ENCODE assay signal across 8 mouse cellular contexts in genomic region chr11:97404761-97405190, GRCm38 (mm10). TPM values are rescaled to one million over a fixed set of nuclear protein-coding genes. Genes with fewer than 3 reads are reported as not detected.
A peak's percentile ranks its signal among the peaks of the same experiment; 100 is the strongest.
DNase-seq lines count a peak whose midpoint lies in the region; ATAC-seq and TF ChIP-seq lines count a peak whose summit lies in the region.

No protein-coding gene starts in this region.

- WGBS in lung, adult 2 months, result 2% methylated on average over 11 of the region's 11 CpGs
- WGBS in hindbrain, embryonic 11.5 days, result under 1% methylated on average over 11 of the region's 11 CpGs
- 1% methylated on average over 11 of the region's 11 CpGs for WGBS in midbrain, embryonic 11.5 days

- H3K4me1 ChIP-seq in lung, adult 2 months (ENCODE audit: control insufficient read depth, insufficient read depth, low read length), result peaks cover 7% of the 10 kb centered on the region
- H3K4me1 ChIP-seq in brown adipose tissue, adult 24 weeks (ENCODE audit: control insufficient read depth, insufficient read depth, insufficient read length, low read length), result peaks cover 11% of the 10 kb centered on the region
- peaks cover 14% of the 10 kb centered on the region for H3K4me1 ChIP-seq in hindbrain, embryonic 11.5 days (replicated peaks; ENCODE audit: control insufficient read depth, insufficient read depth, low read length)
- H3K4me1 ChIP-seq in midbrain, embryonic 11.5 days (ENCODE audit: control insufficient read depth, insufficient read depth, low read length), result peaks cover 18% of the 10 kb centered on the region

- peak overlapping the region; percentile 65 for H3K9ac ChIP-seq in hindbrain, embryonic 11.5 days (ENCODE audit: low read depth, low read length)
- peak overlapping the region; percentile 63 for H3K9ac ChIP-seq in midbrain, embryonic 11.5 days (ENCODE audit: low read length)

- peak overlapping the region; percentile 97 for H3K4me2 ChIP-seq in hindbrain, embryonic 11.5 days (replicated peaks; ENCODE audit: low read depth, low read length)
- H3K4me2 ChIP-seq in midbrain, embryonic 11.5 days, result peak overlapping the region; percentile 95

- H3K36me3 ChIP-seq in hindbrain, embryonic 11.5 days (ENCODE audit: control insufficient read depth, insufficient read depth, low read length), result no peaks in the 10 kb centered on the region
- no peaks in the 10 kb centered on the region for H3K36me3 ChIP-seq in midbrain, embryonic 11.5 days (ENCODE audit: control insufficient read depth, insufficient read depth, low read length)

- TF ChIP-seq POLR2A in lung, adult 2 months (IDR thresholded peaks at IDR 0.05; ENCODE audit: borderline replicate concordance, extremely low read depth, low read depth, low read length), result no peak

- H3K4me3 ChIP-seq in lung, adult 2 months (replicated peaks; ENCODE audit: extremely low read depth, low read depth, low read length), result peak overlapping the region; percentile 59
- H3K4me3 ChIP-seq in brown adipose tissue, adult 24 weeks (ENCODE audit: insufficient read depth, low read depth, low read length), result peak overlapping the region; percentile 61
- peak overlapping the region; percentile 52 for H3K4me3 ChIP-seq in hindbrain, embryonic 11.5 days (ENCODE audit: low read depth, low read length)
- peak overlapping the region; percentile 55 for H3K4me3 ChIP-seq in midbrain, embryonic 11.5 days (ENCODE audit: low read depth, low read length)

- H3K9me3 ChIP-seq in hindbrain, embryonic 11.5 days (ENCODE audit: control insufficient read depth, low read length), result no peaks in the 10 kb centered on the region
- H3K9me3 ChIP-seq in midbrain, embryonic 11.5 days (ENCODE audit: control insufficient read depth, low read length), result no peaks in the 10 kb centered on the region

- ATAC-seq in hindbrain, embryonic 11.5 days (ENCODE audit: low FRiP score), result 0 out of 2 replicates have a peak, but pooled peaks have one; percentile 38
- ATAC-seq in midbrain, embryonic 11.5 days (ENCODE audit: low FRiP score), result no peak; the same call in 1 of the 2 replicates
- ATAC-seq in granulocyte monocyte progenitor cell, adult 5-6 weeks (replicated peaks; ENCODE audit: poor library complexity, severe bottlenecking), result no peak

- no peak for TF ChIP-seq CTCF in lung, adult 2 months (IDR thresholded peaks at IDR 0.05; ENCODE audit: insufficient read depth, low read length)

- no peak overlapping the region for H3K27ac ChIP-seq in brown adipose tissue, adult 24 weeks (replicated peaks; ENCODE audit: low read depth, low read length)
- H3K27ac ChIP-seq in hindbrain, embryonic 11.5 days (ENCODE audit: low read depth, low read length), result 0 out of 2 replicates have a peak overlapping the region, but pooled peaks have one; percentile 36
- no peak overlapping the region for H3K27ac ChIP-seq in midbrain, embryonic 11.5 days (ENCODE audit: low read depth, low read length)

- H3K27me3 ChIP-seq in hindbrain, embryonic 11.5 days (ENCODE audit: control insufficient read depth, insufficient read depth, low read length), result peaks cover 21% of the 10 kb centered on the region
- peaks cover 6% of the 10 kb centered on the region; the same call in 1 of the 2 replicates for H3K27me3 ChIP-seq in midbrain, embryonic 11.5 days (ENCODE audit: control insufficient read depth, insufficient read depth, low read length)

- no peak for DNase-seq in lung, adult 2 months
- DNase-seq in lung, adult 18-20 months, result no peak
- peak; percentile 59 for DNase-seq in hindbrain, embryonic 11.5 days (ENCODE audit: low spot score)
- peak; percentile 94 for DNase-seq in midbrain, embryonic 11.5 days (ENCODE audit: low spot score, missing footprints)
- no peak for DNase-seq in layer of hippocampus, adult 9-11 months
- no peak for DNase-seq in kidney, adult 11 months

RNA-seq across cellular contexts. Expression of gene Arhgap23, which starts 10.6 kb away (rescaled TPM):
- 74.3 and 90.6 TPM in 2 replicates for polyA plus RNA-seq in lung, adult 2 months (2012; rRNA removed)
- 5.5 and 6.7 TPM in 2 replicates for polyA plus RNA-seq in brown adipose tissue, adult 24 weeks (2012; ENCODE audit: insufficient read depth, insufficient read length, missing spikeins)
- 3.5 TPM in 2 replicates for polyA plus RNA-seq in hindbrain, embryonic 11.5 days (2014; fragmentation: Nextera tagmentation; extraction: Ambion mirVana)
- polyA plus RNA-seq in midbrain, embryonic 11.5 days (2014; fragmentation: Nextera tagmentation; extraction: Ambion mirVana), result 2.5 and 2.8 TPM in 2 replicates
- 9.7 and 13.0 TPM in 2 replicates for total RNA-seq in granulocyte monocyte progenitor cell, adult 5-6 weeks (2014; fragmentation: Nextera tagmentation)
- 3.4 and 4.0 TPM in 2 replicates for total RNA-seq in granulocyte monocyte progenitor cell, adult 5-6 weeks (2017)

RNA-seq across cellular contexts. Expression of gene Socs7, which starts 42.4 kb away (rescaled TPM):
- 9.8 and 11.3 TPM in 2 replicates for polyA plus RNA-seq in lung, adult 2 months (2012; rRNA removed)
- polyA plus RNA-seq in brown adipose tissue, adult 24 weeks (2012; ENCODE audit: insufficient read depth, insufficient read length, missing spikeins), result 5.7 and 6.3 TPM in 2 replicates
- 3.6 and 3.8 TPM in 2 replicates for polyA plus RNA-seq in hindbrain, embryonic 11.5 days (2014; fragmentation: Nextera tagmentation; extraction: Ambion mirVana)
- 3.4 and 3.7 TPM in 2 replicates for polyA plus RNA-seq in midbrain, embryonic 11.5 days (2014; fragmentation: Nextera tagmentation; extraction: Ambion mirVana)
- total RNA-seq in granulocyte monocyte progenitor cell, adult 5-6 weeks (2014; fragmentation: Nextera tagmentation), result 5.5 and 6.3 TPM in 2 replicates
- 7.9 and 9.5 TPM in 2 replicates for total RNA-seq in granulocyte monocyte progenitor cell, adult 5-6 weeks (2017)

RNA-seq across cellular contexts. Expression of gene Gpr179, which starts 52.9 kb away (rescaled TPM):
- polyA plus RNA-seq in lung, adult 2 months (2012; rRNA removed), result 0.23 and 0.24 TPM in 2 replicates
- not detected in 2 replicates for polyA plus RNA-seq in brown adipose tissue, adult 24 weeks (2012; ENCODE audit: insufficient read depth, insufficient read length, missing spikeins)
- polyA plus RNA-seq in hindbrain, embryonic 11.5 days (2014; fragmentation: Nextera tagmentation; extraction: Ambion mirVana), result 0.46 TPM in 1 of 2 replicates, not detected in the other
- 0.03 TPM in 1 of 2 replicates, not detected in the other for polyA plus RNA-seq in midbrain, embryonic 11.5 days (2014; fragmentation: Nextera tagmentation; extraction: Ambion mirVana)
- 0.71 TPM in 1 of 2 replicates, not detected in the other for total RNA-seq in granulocyte monocyte progenitor cell, adult 5-6 weeks (2014; fragmentation: Nextera tagmentation)
- total RNA-seq in granulocyte monocyte progenitor cell, adult 5-6 weeks (2017), result 0.10 and 0.17 TPM in 2 replicates

Comparison
In these comparisons a context has a peak if more than half of its experiments do, and no peak if none do; other contexts are left out.
1. DNase-seq: peak in hindbrain, embryonic 11.5 days (single experiment) and midbrain, embryonic 11.5 days (single experiment); none in lung, adult 2 months (single experiment), lung, adult 18-20 months (0 of 2), layer of hippocampus, adult 9-11 months (single experiment) and kidney, adult 11 months (single experiment).
2. Peak in every context shown above with its lines, with median percentiles within 50 percentile points of each other: H3K4me3 ChIP-seq.